Mouse (Mus musculus) fat pad, adult 2 months (tissue): ENCODE data around the gene Pls1.

Experiments
- DNase-seq: peaks from one replicate; pipeline ENCODE4 v3.0.0-alpha.2; 2011; ENCODE audit warnings: low read depth, low spot score; ENCODE audit errors: extremely low read depth

Gene Pls1

GRCm38 (mm10) chr9:95844825-95845460, at the start of gene Pls1:
TSS of gene Pls1 (minus strand) at chr9:95845311.
- no peak for DNase-seq

GRCm38 (mm10) chr9:95882751-95883150, 37.6 kb upstream of the Pls1 start:
- DNase-seq: no peak

GRCm38 (mm10) chr9:95878246-95878645, 33.1 kb upstream of the Pls1 start:
- DNase-seq: no peak

- no peak for DNase-seq
These were observed 13.0 kb upstream of the Pls1 start for GRCm38 (mm10) chr9:95858027-95858570.

- no peak for DNase-seq
These were observed 12.4 kb upstream of the Pls1 start, which contains the start of gene Atr for GRCm38 (mm10) chr9:95857414-95858026. TSS of gene Atr (plus strand) at chr9:95857597.

GRCm38 (mm10) chr9:95856004-95856403, 10.9 kb upstream of the Pls1 start:
- DNase-seq: no peak

- DNase-seq: no peak
These were observed 9.8 kb upstream of the Pls1 start for GRCm38 (mm10) chr9:95854891-95855290.

GRCm38 (mm10) chr9:95852896-95853295, 7.8 kb upstream of the Pls1 start:
- DNase-seq: no peak

GRCm38 (mm10) chr9:95851671-95852070, 6.6 kb upstream of the Pls1 start:
- no peak for DNase-seq

GRCm38 (mm10) chr9:95845711-95846110, 600 bp upstream of the Pls1 start:
- no peak for DNase-seq

- no peak for DNase-seq
These were observed 5.7 kb downstream of the Pls1 start for GRCm38 (mm10) chr9:95839424-95839823.

GRCm38 (mm10) chr9:95835741-95836140, 9.4 kb downstream of the Pls1 start:
- DNase-seq: no peak

- DNase-seq: no peak
These were observed 10.3 kb downstream of the Pls1 start for GRCm38 (mm10) chr9:95834799-95835198.

- DNase-seq: no peak
These were observed 12.4 kb downstream of the Pls1 start for GRCm38 (mm10) chr9:95832758-95833157.

GRCm38 (mm10) chr9:95827565-95827964, 17.5 kb downstream of the Pls1 start:
- no peak for DNase-seq

GRCm38 (mm10) chr9:95822531-95822930, 22.6 kb downstream of the Pls1 start:
- no peak for DNase-seq

GRCm38 (mm10) chr9:95815706-95816105, 29.4 kb downstream of the Pls1 start:
- no peak for DNase-seq

GRCm38 (mm10) chr9:95815015-95815673, 30.0 kb downstream of the Pls1 start:
- no peak for DNase-seq

GRCm38 (mm10) chr9:95813721-95814531, 31.2 kb downstream of the Pls1 start:
- no peak for DNase-seq

- no peak for DNase-seq
These were observed 33.3 kb downstream of the Pls1 start for GRCm38 (mm10) chr9:95811817-95812216.

GRCm38 (mm10) chr9:95809596-95809995, 35.5 kb downstream of the Pls1 start:
- DNase-seq: no peak
